Mouse (Mus musculus) adrenal gland, postnatal 36 days (tissue): ENCODE measurements around the gene Polg. TPM values are rescaled to one million over a fixed set of nuclear protein-coding genes. Genes with fewer than 3 reads are reported as not detected.

Experiments used
- DNase-seq, 2 experiments: peaks; one replicate each; pipeline ENCODE4 v3.0.0; 2021; ENCODE audit warnings: mixed read lengths in 1 of 2
- total RNA-seq, 2 experiments: library from RNA; stranded (reverse); gene quantifications; 2 replicates each; pipeline ENCODE4 v1.2.3; 2021

Polg gene
- total RNA-seq, 2 experiments from 2014 or later, result 68.5 to 77.7 TPM

GRCm38 (mm10) chr7:79502152-79503102 lies 36.3 kb upstream of the Polg start:
- DNase-seq, result no peak

GRCm38 (mm10) chr7:79501581-79502031 lies 35.4 kb upstream of the Polg start:
- no peak for DNase-seq

GRCm38 (mm10) chr7:79500681-79501306 lies 34.6 kb upstream of the Polg start:
- DNase-seq, result no peak

GRCm38 (mm10) chr7:79499596-79500570 lies 33.7 kb upstream of the Polg start:
- no peak for DNase-seq

- DNase-seq, result peak; percentile 70 to 81
These were observed 32.9 kb upstream of the Polg start for GRCm38 (mm10) chr7:79498965-79499595.

- DNase-seq, result no peak
These were observed 32.2 kb upstream of the Polg start for GRCm38 (mm10) chr7:79498356-79498755.

GRCm38 (mm10) chr7:79497701-79498115 lies 31.5 kb upstream of the Polg start:
- no peak for DNase-seq

GRCm38 (mm10) chr7:79496816-79497328 lies 30.7 kb upstream of the Polg start:
- no peak for DNase-seq

- peak; percentile 89 for DNase-seq
These were observed 30.0 kb upstream of the Polg start for GRCm38 (mm10) chr7:79495988-79496815.

GRCm38 (mm10) chr7:79493915-79494314 lies 27.8 kb upstream of the Polg start:
- peak; percentile 56 to 65 for DNase-seq

- DNase-seq, result peak; percentile 24 to 40
These were observed 20.4 kb upstream of the Polg start for GRCm38 (mm10) chr7:79486528-79486927.

GRCm38 (mm10) chr7:79474831-79475399 lies 8.8 kb upstream of the Polg start:
- no peak for DNase-seq

GRCm38 (mm10) chr7:79473496-79474194 lies 7.5 kb upstream of the Polg start:
- no peak for DNase-seq

- no peak for DNase-seq
These were observed 6.6 kb upstream of the Polg start for GRCm38 (mm10) chr7:79472792-79473191.

- DNase-seq, result no peak
These were observed 5.3 kb upstream of the Polg start for GRCm38 (mm10) chr7:79471436-79471835.

GRCm38 (mm10) chr7:79470718-79471117 lies 4.6 kb upstream of the Polg start:
- no peak for DNase-seq

- no peak for DNase-seq
These were observed 3.6 kb upstream of the Polg start for GRCm38 (mm10) chr7:79469766-79470165.

GRCm38 (mm10) chr7:79468994-79469393 lies 2.8 kb upstream of the Polg start:
- no peak for DNase-seq

- no peak for DNase-seq
These were observed 1.8 kb upstream of the Polg start for GRCm38 (mm10) chr7:79467951-79468350.
